Mouse (Mus musculus) heart, embryonic 11.5 days (tissue): ENCODE measurements around the gene Lrrk1. TPM values are rescaled to one million over a fixed set of nuclear protein-coding genes. Genes with fewer than 3 reads are reported as not detected.
"Not testable (repeated sequence)": the region's sequence is repeated elsewhere in the genome, so short reads cannot be mapped to it uniquely, and the experiment has no call there.

Experiments used
- ATAC-seq: fragments of 200-750 bp; cut with Nextera tagmentation; replicated peaks from 2 replicates; pipeline ENCODE4 v1.8.0; 2017; ENCODE audit warnings: moderate library complexity; ENCODE audit not compliant: insufficient number of reproducible peaks, low FRiP score, low TSS enrichment
- H3K27ac ChIP-seq: fragments of 300-500 bp; sonication (generic); 2 replicates; pipeline ENCODE4 v1.5.1; 2014; ENCODE audit warnings: mild to moderate bottlenecking, low read depth, low read length
- H3K27me3 ChIP-seq: fragments of 300-500 bp; sonication (generic); 2 replicates; pipeline ENCODE4 v1.6.1; 2014; ENCODE audit warnings: mild to moderate bottlenecking, low read length, mixed read lengths; ENCODE audit not compliant: control insufficient read depth, insufficient read depth
- H3K36me3 ChIP-seq: fragments of 300-500 bp; sonication (generic); 2 replicates; pipeline ENCODE4 v1.6.1; 2014; ENCODE audit warnings: mild to moderate bottlenecking, low read length, moderate library complexity, mixed read lengths; ENCODE audit not compliant: control insufficient read depth, insufficient read depth
- H3K4me1 ChIP-seq: fragments of 300-500 bp; sonication (generic); 2 replicates; pipeline ENCODE4 v1.6.1; 2014; ENCODE audit warnings: low read length; ENCODE audit not compliant: control insufficient read depth, insufficient read depth
- H3K4me2 ChIP-seq: fragments of 300-500 bp; sonication (generic); 2 replicates; pipeline ENCODE4 v1.6.1; 2014; ENCODE audit warnings: mild to moderate bottlenecking, moderate library complexity
- H3K4me3 ChIP-seq: fragments of 300-500 bp; sonication (generic); 2 replicates; pipeline ENCODE4 v1.5.1; 2014; ENCODE audit warnings: low read depth, low read length
- H3K9ac ChIP-seq: fragments of 300-500 bp; sonication (generic); 2 replicates; pipeline ENCODE4 v1.6.1; 2014; ENCODE audit warnings: mild to moderate bottlenecking, low read depth, low read length, moderate library complexity
- H3K9me3 ChIP-seq: fragments of 300-500 bp; sonication (generic); replicated peaks from 2 replicates; pipeline ENCODE4 v1.6.1; 2016; ENCODE audit warnings: low read length; ENCODE audit not compliant: control insufficient read depth
- WGBS: fragments of 180-500 bp; shearing (Covaris S2); extraction: QIAGEN DNeasy Blood & Tissue Kit; methylation state at CpG from one replicate; pipeline ENCODE4 v1.1.7; 2014; ENCODE audit not compliant: insufficient replicate concordance; 5-methylcytosine and 5-hydroxymethylcytosine counted together
- polyA plus RNA-seq: library from polyadenylated mRNA; unstranded; fragments of >200 nt; fragmentation: Nextera tagmentation; extraction: Ambion mirVana; gene quantifications from 2 replicates; pipeline ENCODE4 v1.2.1, GENCODE M21; 2014

Gene Lrrk1
- polyA plus RNA-seq, 1 experiment from 2014 or later = 6.3 TPM

GRCm38 (mm10) chr7:66190385-66190784, 197.8 kb downstream of the Lrrk1 start:
- H3K4me1 ChIP-seq = peaks cover 22% of the 10 kb centered on the region
- not testable (repeated sequence) for H3K27ac ChIP-seq, H3K9me3 ChIP-seq, H3K4me3 ChIP-seq, H3K4me2 ChIP-seq, H3K27me3 ChIP-seq, ATAC-seq, H3K36me3 ChIP-seq, H3K9ac ChIP-seq
- WGBS = 82% methylated on average over 10 of the region's 10 CpGs

GRCm38 (mm10) chr7:66187581-66188231, 200.4 kb downstream of the Lrrk1 start:
- Histone ChIP-seq H3K9me3 (no peaks in the 10 kb centered on the region), H3K27me3 (no peaks in the 10 kb centered on the region), H3K27ac (no peak overlapping the region), H3K9ac (0 out of 2 replicates have a peak overlapping the region, but pooled peaks have one; percentile 35), H3K4me1 (peaks cover 8% of the 10 kb centered on the region), H3K4me2 (no peak overlapping the region), H3K36me3 (no peaks in the 10 kb centered on the region), H3K4me3 (no peak overlapping the region)
- WGBS = 39% methylated on average over 4 of the region's 4 CpGs
- no peak; the same call in 1 of the 2 replicates for ATAC-seq

DNA sequence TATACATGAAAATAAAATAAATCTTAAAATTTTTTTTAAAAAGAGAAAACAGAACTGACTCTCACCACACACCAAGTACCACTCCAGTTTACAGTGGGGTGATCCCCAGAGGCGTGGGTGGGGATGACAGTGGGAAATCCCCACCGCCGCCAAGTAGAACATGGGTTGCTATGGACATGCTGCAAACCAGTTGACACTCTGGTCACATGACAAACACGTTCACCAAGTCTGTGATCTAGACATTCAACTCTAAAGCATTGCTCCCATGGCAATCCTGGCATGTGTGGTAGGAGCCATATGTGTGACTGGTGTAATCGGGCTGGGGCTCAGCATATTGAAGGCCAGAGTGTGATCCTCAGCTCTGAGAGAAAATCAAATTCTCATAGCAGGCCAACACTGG, 202.8 kb downstream of the Lrrk1 start:
- WGBS = 90% methylated on average over 5 of the region's 5 CpGs

DNA sequence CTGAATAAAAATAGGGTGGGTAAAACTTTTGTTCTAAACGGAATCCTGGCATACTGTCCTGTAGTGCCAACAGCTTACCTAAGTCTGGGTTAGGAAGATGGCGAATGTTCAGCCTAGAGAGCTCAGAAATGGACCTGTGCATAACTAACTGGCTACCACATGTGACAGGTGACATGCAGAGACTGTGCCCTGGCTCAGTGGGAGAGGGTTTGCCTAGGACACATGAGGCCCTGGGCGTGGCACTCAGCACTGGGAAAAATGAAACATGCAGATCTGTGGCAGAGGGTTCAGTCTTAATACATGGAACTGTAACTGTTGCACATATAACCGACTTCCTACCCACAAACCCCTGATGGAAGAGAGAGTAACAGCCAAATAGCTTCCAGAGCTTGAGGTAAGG, 204.1 kb downstream of the Lrrk1 start:
- WGBS = 81% methylated on average over 4 of the region's 4 CpGs
- no peaks in the 10 kb centered on the region for H3K27me3 ChIP-seq
- no peaks in the 10 kb centered on the region for H3K36me3 ChIP-seq
- no peak for ATAC-seq
- no peak overlapping the region for H3K9ac ChIP-seq
- H3K27ac ChIP-seq = no peak overlapping the region
- H3K4me2 ChIP-seq = no peak overlapping the region
- H3K4me3 ChIP-seq = no peak overlapping the region
- no peaks in the 10 kb centered on the region for H3K9me3 ChIP-seq
- peaks cover 10% of the 10 kb centered on the region for H3K4me1 ChIP-seq

More for the DNA sequence above, 202.8 kb downstream of the Lrrk1 start:
- no peak overlapping the region for H3K27ac ChIP-seq
- peaks cover 8% of the 10 kb centered on the region for H3K4me1 ChIP-seq
- no peaks in the 10 kb centered on the region for H3K27me3 ChIP-seq
- ATAC-seq = no peak
- H3K9ac ChIP-seq = no peak overlapping the region
- H3K4me3 ChIP-seq = no peak overlapping the region
- H3K9me3 ChIP-seq = no peaks in the 10 kb centered on the region
- H3K36me3 ChIP-seq = no peaks in the 10 kb centered on the region
- no peak overlapping the region for H3K4me2 ChIP-seq

GRCm38 (mm10) chr7:66183404-66183803, 204.7 kb downstream of the Lrrk1 start:
- Histone ChIP-seq H3K9ac (no peak overlapping the region), H3K27me3 (no peaks in the 10 kb centered on the region), H3K4me2 (no peak overlapping the region), H3K36me3 (no peaks in the 10 kb centered on the region), H3K9me3 (no peaks in the 10 kb centered on the region), H3K27ac (no peak overlapping the region), H3K4me1 (peaks cover 10% of the 10 kb centered on the region), H3K4me3 (no peak overlapping the region)
- WGBS = 76% methylated on average over 8 of the region's 8 CpGs
- ATAC-seq = no peak

GRCm38 (mm10) chr7:66182075-66182715, 206.0 kb downstream of the Lrrk1 start:
- Histone ChIP-seq H3K36me3 (no peaks in the 10 kb centered on the region), H3K27ac (no peak overlapping the region), H3K9ac (no peak overlapping the region), H3K9me3 (no peaks in the 10 kb centered on the region), H3K27me3 (no peaks in the 10 kb centered on the region), H3K4me1 (peaks cover 2% of the 10 kb centered on the region; the same call in 1 of the 2 replicates), H3K4me3 (no peak overlapping the region), H3K4me2 (no peak overlapping the region)
- 82% methylated on average over 7 of the region's 7 CpGs for WGBS
- no peak for ATAC-seq

DNA sequence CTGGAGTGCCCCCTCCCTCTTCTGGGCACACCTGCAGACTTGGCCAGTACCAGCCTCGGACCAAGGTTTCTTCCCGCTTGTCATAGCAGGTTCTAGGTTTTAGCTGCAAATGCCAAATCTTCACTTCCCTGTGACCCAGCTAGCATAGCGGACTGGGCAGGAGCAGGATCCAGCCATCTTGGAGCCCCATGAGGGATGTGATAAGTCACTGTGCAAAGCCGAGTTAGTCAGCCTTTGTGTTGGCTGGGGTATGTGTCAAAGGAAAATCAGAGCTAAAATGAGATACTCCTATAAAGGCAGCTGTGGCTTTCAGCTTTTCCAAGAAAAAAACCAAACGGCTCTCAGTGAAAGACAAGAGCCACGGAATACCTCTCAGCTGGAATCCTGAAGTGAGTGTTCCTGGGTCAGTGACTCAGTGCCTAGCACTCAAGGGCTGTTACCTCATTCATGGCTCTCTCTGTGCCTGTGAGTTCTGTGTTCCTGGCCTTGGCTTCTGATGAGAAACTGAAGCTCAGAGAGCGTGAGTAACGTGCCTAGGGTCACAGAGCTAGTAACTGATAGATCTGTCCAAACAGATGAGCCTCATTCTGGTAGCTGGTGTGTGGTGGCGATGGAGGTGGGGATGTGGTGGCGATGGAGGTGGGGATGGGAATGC, 207.3 kb downstream of the Lrrk1 start:
- Histone ChIP-seq H3K27ac (no peak overlapping the region), H3K4me3 (no peak overlapping the region), H3K9ac (no peak overlapping the region), H3K36me3 (0 out of 2 replicates have a peak, but pooled peaks cover 2% of the 10 kb centered on the region), H3K9me3 (no peaks in the 10 kb centered on the region), H3K27me3 (no peaks in the 10 kb centered on the region), H3K4me1 (peaks cover 2% of the 10 kb centered on the region; the same call in 1 of the 2 replicates), H3K4me2 (no peak overlapping the region)
- no peak for ATAC-seq
- WGBS = 79% methylated on average over 10 of the region's 10 CpGs

DNA sequence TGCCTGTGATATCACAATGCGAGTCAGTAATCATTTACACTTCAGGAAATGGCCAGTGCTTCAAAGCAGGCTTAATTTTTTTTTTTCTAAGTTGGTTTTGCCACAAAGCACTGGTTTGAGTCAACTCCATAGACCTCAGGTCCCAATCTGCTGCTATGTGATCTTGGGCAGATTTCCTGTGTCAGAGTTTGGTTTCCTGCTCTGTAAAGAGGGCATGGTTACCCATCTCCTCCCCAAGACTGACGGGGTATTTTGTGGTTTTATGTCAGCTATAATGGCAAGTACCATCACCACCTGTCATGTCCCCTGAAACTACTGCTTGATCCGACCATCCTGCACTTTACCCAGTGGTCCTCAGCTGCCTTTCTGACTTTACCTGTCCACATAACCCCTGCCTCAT, 207.9 kb downstream of the Lrrk1 start:
- Histone ChIP-seq H3K27me3 (no peaks in the 10 kb centered on the region), H3K4me2 (no peak overlapping the region), H3K36me3 (0 out of 2 replicates have a peak, but pooled peaks cover 6% of the 10 kb centered on the region), H3K9me3 (no peaks in the 10 kb centered on the region), H3K4me3 (no peak overlapping the region), H3K27ac (no peak overlapping the region), H3K4me1 (peaks cover 2% of the 10 kb centered on the region; the same call in 1 of the 2 replicates), H3K9ac (no peak overlapping the region)
- ATAC-seq = no peak
- 72% methylated on average over 3 of the region's 3 CpGs for WGBS
